Mouse (Mus musculus) liver, embryonic 14.5 days (tissue): ENCODE data around the gene Zfp148.

Experiments used
- CTCF ChIP-seq: IDR thresholded peaks from 2 replicates; pipeline ENCODE4 v1.5.1; 2016; ENCODE audit warnings: antibody characterized with exemption, low read depth, control low read depth
- EP300 ChIP-seq: IDR thresholded peaks from 2 replicates; pipeline ENCODE4 v1.6.1; 2016; ENCODE audit warnings: antibody characterized with exemption, low read depth

- TF ChIP-seq EP300 (no peak), CTCF (no peak)
Measured at GRCm38 (mm10) chr16:33410605-33411004, 30.0 kb downstream of the Zfp148 start.
